Mouse (Mus musculus) limb, embryonic 11.5 days (tissue): ENCODE results near the gene Prdm2. TPM values are rescaled to one million over a fixed set of nuclear protein-coding genes. Genes with fewer than 3 reads are reported as not detected.

Experiments used
- ATAC-seq: fragments of 200-750 bp; cut with Nextera tagmentation; 2 replicates; pipeline ENCODE4 v1.8.0; 2017; ENCODE audit warnings: low read depth; ENCODE audit not compliant: insufficient number of reproducible peaks, low FRiP score, low TSS enrichment
- DNase-seq: peaks from one replicate; pipeline ENCODE4 v3.0.0-alpha.2; 2015; ENCODE audit warnings: low spot score
- H3K27ac ChIP-seq: fragments of 300-500 bp; sonication (generic); replicated peaks from 2 replicates; pipeline ENCODE4 v1.5.1; 2014; ENCODE audit warnings: low read depth, mild to moderate bottlenecking, low read length
- H3K27me3 ChIP-seq: fragments of 300-500 bp; sonication (generic); 2 replicates; pipeline ENCODE4 v1.6.1; 2014; ENCODE audit warnings: mild to moderate bottlenecking, low read length, mixed read lengths; ENCODE audit not compliant: control insufficient read depth, insufficient read depth
- H3K36me3 ChIP-seq: fragments of 300-500 bp; sonication (generic); 2 replicates; pipeline ENCODE4 v1.6.1; 2014; ENCODE audit warnings: mild to moderate bottlenecking, low read length, moderate library complexity, mixed read lengths; ENCODE audit not compliant: control insufficient read depth, insufficient read depth
- H3K4me1 ChIP-seq: fragments of 300-500 bp; sonication (generic); 2 replicates; pipeline ENCODE4 v1.6.1; 2014; ENCODE audit warnings: low read length, mixed read lengths; ENCODE audit not compliant: control insufficient read depth, insufficient read depth
- H3K4me2 ChIP-seq: fragments of 300-500 bp; sonication (generic); 2 replicates; pipeline ENCODE4 v1.6.1; 2014; ENCODE audit warnings: low read depth, mild to moderate bottlenecking, moderate library complexity; ENCODE audit not compliant: severe bottlenecking
- H3K4me3 ChIP-seq: fragments of 300-500 bp; sonication (generic); 2 replicates; pipeline ENCODE4 v1.5.1; 2014; ENCODE audit warnings: low read depth, low read length
- H3K9ac ChIP-seq: fragments of 300-500 bp; sonication (generic); 2 replicates; pipeline ENCODE4 v1.6.1; 2014; ENCODE audit warnings: mild to moderate bottlenecking, low read length
- H3K9me3 ChIP-seq: fragments of 300-500 bp; sonication (generic); 2 replicates; pipeline ENCODE4 v1.6.1; 2016; ENCODE audit warnings: low read length; ENCODE audit not compliant: control insufficient read depth
- whole genome bisulfite sequencing: fragments of 180-500 bp; shearing (Covaris S2); extraction: QIAGEN DNeasy Blood & Tissue Kit; methylation state at CpG from one replicate; pipeline ENCODE4 v1.1.7; 2014; 5-methylcytosine and 5-hydroxymethylcytosine counted together
- polyA plus RNA-seq: library from polyadenylated mRNA; unstranded; fragments of >200 nt; fragmentation: Nextera tagmentation; extraction: Ambion mirVana; gene quantifications from 2 replicates; pipeline ENCODE4 v1.2.1, GENCODE M21; 2014

The Prdm2 gene
- polyA plus RNA-seq, 1 experiment from 2014 or later = 15.8 TPM

DNA sequence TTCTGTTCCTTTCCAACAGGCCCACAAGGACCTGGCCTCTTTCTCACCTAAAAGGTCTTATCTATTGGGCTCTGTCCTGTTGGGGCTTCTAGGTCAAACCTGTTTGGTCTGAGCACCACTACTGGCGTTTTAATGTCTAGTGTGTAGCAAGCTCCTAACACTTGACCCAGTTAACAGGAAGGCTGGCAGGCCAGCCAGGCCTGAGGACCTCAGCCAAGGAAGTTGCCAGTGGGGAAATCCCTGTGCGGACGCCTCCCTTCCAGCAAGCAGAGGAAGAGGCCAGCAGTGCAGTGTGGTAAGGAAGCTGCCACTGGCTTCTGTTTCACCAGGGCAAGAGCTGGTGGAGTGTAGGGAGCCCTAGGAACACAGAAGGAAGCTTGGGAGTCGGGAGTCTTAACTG, 94.0 kb downstream of the Prdm2 start:
- ATAC-seq (no peak), DNase-seq (no peak)
- no peak overlapping the region for H3K27ac ChIP-seq
- H3K4me1 ChIP-seq = no peaks in the 10 kb centered on the region
- no peaks in the 10 kb centered on the region for H3K27me3 ChIP-seq
- H3K4me3 ChIP-seq = no peak overlapping the region
- WGBS = 76% methylated on average over 4 of the region's 4 CpGs
- no peaks in the 10 kb centered on the region for H3K9me3 ChIP-seq
- H3K36me3 ChIP-seq = peaks cover 3% of the 10 kb centered on the region; the same call in 1 of the 2 replicates
- H3K9ac ChIP-seq = no peak overlapping the region
- H3K4me2 ChIP-seq = no peak overlapping the region

DNA sequence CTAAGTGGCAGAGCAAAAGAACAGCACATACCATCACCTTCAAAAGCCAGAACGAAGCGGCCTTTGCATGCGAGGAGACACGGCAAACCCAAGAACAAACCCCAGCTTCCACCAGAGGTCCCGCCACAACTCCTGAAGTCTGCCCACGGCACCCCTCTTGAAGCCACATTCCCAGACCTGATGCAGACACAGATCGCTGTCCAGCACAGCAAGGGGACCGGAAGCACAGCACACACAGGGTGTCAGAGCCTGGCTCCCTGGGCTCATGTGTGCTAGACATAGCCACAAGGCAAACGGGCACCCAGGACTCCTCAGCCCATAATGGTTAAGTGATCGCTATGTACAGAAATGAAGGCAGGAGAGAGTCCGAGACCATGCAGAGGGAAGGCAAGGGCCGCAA, 96.9 kb downstream of the Prdm2 start:
- Histone ChIP-seq H3K27me3 (no peaks in the 10 kb centered on the region), H3K4me2 (no peak overlapping the region)
- 83% methylated on average over 12 of the region's 12 CpGs for WGBS

DNA sequence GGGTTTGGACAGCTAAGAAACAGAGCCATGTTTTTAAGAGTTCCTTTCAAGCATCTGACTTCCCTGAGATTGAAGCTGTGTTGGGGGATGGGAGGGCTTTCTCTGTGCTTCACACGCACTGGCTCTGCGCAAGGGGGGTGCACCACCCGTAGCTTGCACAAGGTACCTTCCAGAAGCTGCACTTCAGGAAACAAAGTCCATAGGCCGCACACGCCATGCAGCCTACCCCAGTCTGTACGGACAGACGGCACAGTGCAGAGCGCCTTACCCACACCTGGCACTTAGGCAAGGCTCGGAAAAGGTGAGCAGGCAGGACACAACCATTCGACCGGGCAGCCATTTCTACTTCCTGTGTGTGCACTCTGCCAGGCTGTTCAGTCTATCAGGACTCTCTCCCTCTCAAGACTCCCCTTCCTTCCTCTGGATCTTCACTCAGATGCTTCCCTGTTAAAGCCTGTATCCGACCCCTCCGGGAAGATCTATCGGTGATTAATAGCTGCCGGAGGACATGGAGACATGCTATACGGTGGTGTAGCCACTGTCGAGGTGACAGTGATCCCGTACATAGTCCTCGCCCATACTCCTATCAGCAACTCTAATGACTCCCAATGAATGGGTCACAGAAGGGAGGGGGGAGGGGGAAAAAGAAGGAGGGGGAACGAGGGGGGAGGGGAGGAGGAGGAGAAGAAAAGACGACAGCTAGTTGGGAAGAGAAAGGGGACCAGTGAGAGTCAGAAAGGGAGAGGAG, 98.4 kb downstream of the Prdm2 start:
- ATAC-seq = no peak; the same call in 1 of the 2 replicates
- H3K36me3 ChIP-seq = no peaks in the 10 kb centered on the region; the same call in 1 of the 2 replicates
- H3K4me3 ChIP-seq = no peak overlapping the region
- H3K27ac ChIP-seq = no peak overlapping the region
- H3K4me2 ChIP-seq = no peak overlapping the region
- H3K9ac ChIP-seq = no peak overlapping the region
- H3K4me1 ChIP-seq = no peaks in the 10 kb centered on the region
- WGBS = 84% methylated on average over 21 of the region's 21 CpGs
- DNase-seq = no peak
- H3K27me3 ChIP-seq = no peaks in the 10 kb centered on the region
- H3K9me3 ChIP-seq = no peaks in the 10 kb centered on the region

More for the DNA sequence above, 96.9 kb downstream of the Prdm2 start:
- Histone ChIP-seq H3K9me3 (no peaks in the 10 kb centered on the region), H3K4me1 (no peaks in the 10 kb centered on the region), H3K4me3 (no peak overlapping the region), H3K36me3 (no peaks in the 10 kb centered on the region), H3K27ac (no peak overlapping the region), H3K9ac (no peak overlapping the region)
- DNase-seq (no peak), ATAC-seq (no peak)

DNA sequence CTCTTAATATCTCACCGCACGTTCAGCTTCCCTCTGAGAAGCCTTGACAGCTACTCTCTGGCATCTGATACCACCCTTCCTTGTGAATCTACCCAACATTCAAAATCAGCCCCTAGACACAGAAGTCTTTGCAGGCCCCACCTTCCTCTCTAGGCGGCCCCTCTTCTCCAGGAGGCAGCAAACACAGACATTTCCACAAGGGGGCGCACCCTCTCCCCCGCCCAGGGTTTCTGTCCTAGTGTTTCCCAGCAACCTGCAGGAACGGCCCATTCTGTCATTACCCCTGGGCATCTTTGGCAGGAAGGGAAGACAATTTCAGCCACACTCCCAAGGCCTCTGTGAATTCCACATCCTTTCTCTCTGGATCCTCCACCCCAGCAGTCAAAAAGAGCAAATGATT, 99.8 kb downstream of the Prdm2 start:
- Histone ChIP-seq H3K9me3 (no peaks in the 10 kb centered on the region), H3K27ac (no peak overlapping the region), H3K36me3 (peaks cover 2% of the 10 kb centered on the region; the same call in 1 of the 2 replicates), H3K4me1 (peaks cover 10% of the 10 kb centered on the region), H3K4me3 (no peak overlapping the region), H3K9ac (no peak overlapping the region), H3K4me2 (no peak overlapping the region), H3K27me3 (no peaks in the 10 kb centered on the region)
- peak; percentile 80 for DNase-seq
- no peak for ATAC-seq
- 39% methylated on average over 6 of the region's 6 CpGs for WGBS

DNA sequence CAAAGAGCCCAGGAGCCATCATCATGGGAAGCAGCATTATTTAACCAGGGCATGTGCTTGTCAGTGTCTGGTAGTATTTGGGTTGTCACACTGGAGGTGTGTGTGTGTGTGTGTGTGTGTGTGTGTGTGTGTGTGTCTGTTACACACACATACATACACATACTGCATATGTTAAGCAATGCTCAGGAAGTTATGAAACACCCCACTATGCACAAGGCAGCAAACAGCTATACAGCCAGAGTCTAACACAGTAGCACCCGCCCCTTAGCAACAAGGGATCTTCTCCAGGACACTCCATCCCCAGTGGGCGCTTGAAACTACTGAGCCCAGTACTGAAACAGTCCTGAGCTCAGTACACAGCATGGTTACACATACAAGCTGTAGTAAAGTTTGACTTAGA, 100.4 kb downstream of the Prdm2 start:
- no peak overlapping the region for H3K4me3 ChIP-seq
- peaks cover 2% of the 10 kb centered on the region; the same call in 1 of the 2 replicates for H3K36me3 ChIP-seq
- no peak overlapping the region for H3K9ac ChIP-seq
- H3K4me1 ChIP-seq = peaks cover 10% of the 10 kb centered on the region
- DNase-seq (no peak), ATAC-seq (no peak)
- H3K27me3 ChIP-seq = no peaks in the 10 kb centered on the region
- H3K4me2 ChIP-seq = no peak overlapping the region
- no peaks in the 10 kb centered on the region for H3K9me3 ChIP-seq
- 93% methylated on average over 2 of the region's 2 CpGs for WGBS
- no peak overlapping the region for H3K27ac ChIP-seq

DNA sequence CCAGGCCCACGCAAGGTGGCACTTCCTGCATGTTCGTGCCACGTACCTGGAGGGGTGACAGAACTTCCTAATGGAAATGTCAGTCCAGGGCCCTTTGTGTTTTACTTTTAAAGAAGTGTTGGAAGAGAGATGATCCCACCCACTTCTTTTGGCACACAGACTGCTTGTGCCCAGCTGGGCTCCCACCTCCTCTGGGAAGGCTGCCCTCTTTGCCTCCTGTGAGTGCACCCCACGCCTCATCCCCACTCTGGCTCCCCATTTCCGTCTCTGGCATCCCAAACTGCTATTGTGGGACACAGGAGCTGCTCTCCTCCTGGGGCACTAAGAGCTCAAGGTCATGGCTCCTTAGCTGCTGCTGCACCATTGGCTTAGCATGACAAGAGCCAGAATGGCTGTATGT, 100.9 kb downstream of the Prdm2 start:
- Histone ChIP-seq H3K36me3 (peaks cover 2% of the 10 kb centered on the region; the same call in 1 of the 2 replicates), H3K9ac (no peak overlapping the region), H3K4me3 (no peak overlapping the region), H3K27ac (no peak overlapping the region), H3K4me1 (peaks cover 10% of the 10 kb centered on the region), H3K27me3 (no peaks in the 10 kb centered on the region), H3K4me2 (no peak overlapping the region), H3K9me3 (no peaks in the 10 kb centered on the region)
- 87% methylated on average over 5 of the region's 5 CpGs for WGBS
- ATAC-seq (no peak), DNase-seq (no peak)

DNA sequence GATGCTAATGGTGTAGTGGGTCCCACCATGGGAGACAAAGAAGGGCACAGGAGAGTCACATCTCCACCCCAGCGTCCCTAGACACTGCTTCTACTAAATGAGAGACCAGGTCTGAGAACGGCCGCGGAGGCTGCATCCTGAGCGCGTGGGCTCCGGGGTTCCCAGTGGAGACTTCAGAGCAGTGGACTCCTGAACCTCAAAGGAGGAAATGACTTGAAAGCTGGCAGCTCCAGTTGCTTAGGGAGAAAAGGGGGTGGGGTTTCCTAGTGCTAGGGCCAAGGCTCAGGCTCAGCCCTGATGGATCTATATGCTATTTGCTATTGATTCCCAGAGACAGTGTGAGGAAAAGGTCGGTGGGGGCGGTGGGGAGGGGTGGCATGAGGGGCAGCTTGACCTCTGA, 104.2 kb downstream of the Prdm2 start:
- Histone ChIP-seq H3K4me2 (no peak overlapping the region), H3K9ac (no peak overlapping the region), H3K4me3 (no peak overlapping the region), H3K27ac (no peak overlapping the region), H3K9me3 (no peaks in the 10 kb centered on the region), H3K36me3 (peaks cover 2% of the 10 kb centered on the region; the same call in 1 of the 2 replicates), H3K27me3 (no peaks in the 10 kb centered on the region), H3K4me1 (peaks cover 10% of the 10 kb centered on the region)
- ATAC-seq (no peak), DNase-seq (no peak)
- WGBS = 28% methylated on average over 9 of the region's 9 CpGs

DNA sequence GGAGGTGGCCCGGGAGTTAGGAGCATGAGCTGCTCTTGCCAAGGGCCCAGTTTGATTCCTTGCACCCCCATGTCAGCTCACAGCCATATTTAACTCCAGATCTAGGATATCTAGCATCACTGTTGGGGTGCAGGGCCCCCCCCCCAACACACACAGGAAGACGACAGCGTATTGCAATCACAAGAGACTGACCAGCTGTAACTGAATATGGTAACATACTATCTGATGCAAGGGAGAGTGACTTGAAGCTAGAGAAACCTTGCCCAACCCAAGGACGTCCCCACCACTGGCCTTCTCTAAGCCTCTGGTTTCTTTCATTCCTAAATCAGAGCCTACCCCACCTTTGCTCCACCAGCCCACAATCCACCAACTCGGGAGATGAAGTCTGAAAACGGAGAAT, 105.8 kb downstream of the Prdm2 start:
- Histone ChIP-seq H3K27me3 (no peaks in the 10 kb centered on the region), H3K4me2 (no peak overlapping the region), H3K4me3 (no peak overlapping the region), H3K36me3 (peaks cover 2% of the 10 kb centered on the region; the same call in 1 of the 2 replicates), H3K9ac (no peak overlapping the region), H3K9me3 (no peaks in the 10 kb centered on the region), H3K4me1 (peaks cover 10% of the 10 kb centered on the region), H3K27ac (no peak overlapping the region)
- no peak for ATAC-seq
- no peak for DNase-seq
- 84% methylated on average over 6 of the region's 6 CpGs for WGBS
